Mouse (Mus musculus) pancreas, adult 10 weeks (tissue): ENCODE data around the gene Epha3. TPM values are rescaled to one million over a fixed set of nuclear protein-coding genes. Genes with fewer than 3 reads are reported as not detected.

Experiments used
- polyA plus RNA-seq: library from polyadenylated mRNA; stranded (reverse); fragments of 350-450 nt; fragmentation: Illumina TruSeq; extraction: RNeasy Lipid Tissue Mini Kit (QIAGEN cat#74804); gene quantifications from one replicate; pipeline ENCODE4 v1.2.3, GENCODE M21; 2015; ENCODE audit warnings: low read depth, low replicate concordance; ENCODE audit not compliant: insufficient read depth

Gene Epha3
- 1.2 TPM for polyA plus RNA-seq

GRCm38 (mm10) chr16:63863913-63864330 lies at the start of gene Epha3:
TSS of gene Epha3 (minus strand) at chr16:63864175.

